Mouse (Mus musculus) embryo, embryonic 11.5 days (tissue): ENCODE results near the gene Prkd3.

Experiments
- DNase-seq: peaks from one replicate; pipeline ENCODE4 v3.0.0-alpha.2; 2012; ENCODE audit warnings: low read depth, low spot score

Prkd3 gene

DNA sequence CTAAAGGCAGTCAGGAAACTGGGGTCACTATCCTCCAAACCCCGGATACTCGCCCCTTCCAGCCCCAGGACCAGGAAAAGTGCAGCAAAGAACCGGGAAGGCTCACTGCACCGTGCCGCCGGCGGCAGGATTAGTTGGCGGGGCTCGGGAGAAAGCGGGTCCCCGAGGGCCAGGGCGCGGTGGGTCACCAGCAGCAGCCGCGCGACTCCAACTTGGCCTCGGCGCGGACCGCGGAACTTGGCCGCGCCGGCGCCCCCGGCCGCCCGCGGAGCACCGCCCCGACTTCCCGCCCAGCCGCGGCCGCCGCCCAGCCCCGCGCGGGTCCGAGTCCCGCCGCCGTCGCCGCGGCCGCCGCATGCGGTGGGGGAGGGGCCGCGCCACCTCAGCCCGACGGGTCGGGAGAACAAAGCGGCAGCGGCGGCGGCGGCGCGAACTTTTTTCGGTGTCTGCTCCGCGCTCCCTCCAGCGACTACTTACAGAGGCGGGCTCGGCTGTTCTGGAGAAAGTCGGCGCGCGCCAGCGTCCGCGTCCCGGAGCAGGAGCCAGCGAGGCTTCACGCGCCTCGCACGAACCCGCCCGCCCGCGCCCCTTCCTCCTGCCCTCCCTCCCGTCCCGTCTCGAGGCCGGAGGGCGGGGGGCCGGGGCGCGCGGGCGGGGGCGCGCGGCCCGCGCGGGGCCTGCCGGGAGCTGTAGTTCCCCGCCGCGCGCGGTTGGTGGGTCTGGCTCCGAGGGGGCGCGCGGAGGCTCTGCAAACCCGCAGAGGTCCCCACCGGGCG, at the start of gene Prkd3:
TSS of gene Prkd3 (minus strand) at position 609 of the 776 bp plus-strand sequence.
- peak; percentile 63 for DNase-seq

GRCm38 (mm10) chr17:79069766-79070480, 49.3 kb upstream of the Prkd3 start:
- DNase-seq: no peak

GRCm38 (mm10) chr17:79069019-79069418, 48.4 kb upstream of the Prkd3 start:
- no peak for DNase-seq

GRCm38 (mm10) chr17:79068581-79068980, 48.0 kb upstream of the Prkd3 start:
- no peak for DNase-seq

- DNase-seq: no peak
These were observed 43.6 kb upstream of the Prkd3 start for GRCm38 (mm10) chr17:79064250-79064649.

- no peak for DNase-seq
These were observed 39.6 kb upstream of the Prkd3 start for GRCm38 (mm10) chr17:79060221-79060620.

GRCm38 (mm10) chr17:79058271-79058670, 37.7 kb upstream of the Prkd3 start:
- DNase-seq: no peak

DNA sequence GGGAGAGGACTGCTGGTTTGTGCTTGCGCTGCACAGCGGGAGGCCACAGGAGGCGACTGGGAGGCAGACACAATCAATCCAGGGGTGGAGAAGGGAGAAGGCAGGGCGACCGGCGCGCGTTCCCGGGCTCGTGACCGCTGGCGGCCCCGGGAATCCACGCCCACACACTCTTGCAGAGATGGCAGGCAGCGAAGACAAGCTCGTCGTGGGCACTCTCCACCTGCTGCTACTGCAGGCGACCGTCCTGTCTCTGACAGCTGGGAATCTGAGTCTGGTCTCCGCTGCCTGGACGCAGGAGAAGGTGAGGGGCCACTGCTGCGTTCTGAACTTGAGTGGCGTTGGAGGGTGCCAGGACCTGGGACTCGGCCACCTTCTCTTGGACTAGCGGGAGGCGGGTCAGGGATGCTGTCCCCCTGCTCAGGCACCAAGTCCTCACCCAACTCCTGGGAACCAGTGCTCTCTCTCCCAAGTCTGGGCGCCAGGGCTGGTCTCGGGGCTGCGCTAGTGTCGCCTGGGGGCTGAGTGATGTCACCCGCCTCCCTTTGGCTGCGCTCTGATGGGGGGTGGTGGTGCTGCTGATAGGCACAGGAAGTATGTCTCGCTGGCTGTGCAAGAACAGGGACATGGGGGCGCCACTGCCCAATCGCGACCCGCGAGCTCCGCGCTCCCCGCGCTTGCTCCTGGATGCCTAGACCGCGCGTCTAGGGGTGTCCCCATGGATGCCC, 31.6 kb upstream of the Prkd3 start:
- DNase-seq: peak; percentile 31

DNA sequence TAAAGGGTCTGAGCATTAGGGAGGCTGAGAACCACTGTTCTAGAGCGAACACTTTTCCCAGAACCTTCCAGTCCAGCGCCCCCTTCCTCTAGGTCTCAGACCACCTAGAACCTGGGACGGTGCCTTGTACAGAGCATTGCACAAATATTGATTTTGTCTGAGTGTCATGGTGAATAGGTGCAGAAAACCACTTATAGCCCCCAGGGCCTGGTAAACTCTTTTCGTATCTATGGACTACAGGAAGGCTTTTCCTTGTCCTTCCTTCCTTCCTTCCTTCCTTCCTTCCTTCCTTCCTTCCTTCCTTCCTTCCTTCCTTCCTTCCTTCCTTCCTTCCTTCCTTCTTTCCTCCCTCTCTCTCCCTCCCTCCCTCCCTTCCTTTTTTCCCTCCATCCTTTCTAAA, 31.0 kb upstream of the Prkd3 start, which contains the start of gene Qpct:
TSS of gene Qpct (plus strand) at position 301 of the 400 bp plus-strand sequence.
- DNase-seq: no peak

GRCm38 (mm10) chr17:79043705-79044104, 23.1 kb upstream of the Prkd3 start:
- DNase-seq: no peak

GRCm38 (mm10) chr17:79039660-79040059, 19.0 kb upstream of the Prkd3 start:
- no peak for DNase-seq

- no peak for DNase-seq
These were observed 12.2 kb upstream of the Prkd3 start for GRCm38 (mm10) chr17:79032782-79033181.

DNA sequence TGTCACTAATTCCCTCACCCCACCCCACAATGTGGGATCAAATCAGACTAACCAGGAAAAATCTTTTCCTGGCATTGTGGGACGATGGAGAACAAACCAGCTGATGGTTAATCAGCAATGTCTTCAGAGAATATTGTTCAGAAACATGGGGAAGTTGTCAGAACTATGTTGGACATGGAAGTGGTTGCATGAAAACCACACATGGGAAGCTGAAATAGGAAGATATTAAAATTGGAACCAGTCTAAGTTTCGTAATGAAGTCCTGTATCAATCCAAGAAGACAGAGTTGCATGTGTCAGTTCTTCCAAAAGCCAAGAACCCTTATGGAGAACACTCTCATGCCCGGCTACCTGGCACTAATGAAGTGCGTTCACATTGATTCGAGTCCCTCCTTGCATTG, 11.0 kb upstream of the Prkd3 start:
- no peak for DNase-seq

DNA sequence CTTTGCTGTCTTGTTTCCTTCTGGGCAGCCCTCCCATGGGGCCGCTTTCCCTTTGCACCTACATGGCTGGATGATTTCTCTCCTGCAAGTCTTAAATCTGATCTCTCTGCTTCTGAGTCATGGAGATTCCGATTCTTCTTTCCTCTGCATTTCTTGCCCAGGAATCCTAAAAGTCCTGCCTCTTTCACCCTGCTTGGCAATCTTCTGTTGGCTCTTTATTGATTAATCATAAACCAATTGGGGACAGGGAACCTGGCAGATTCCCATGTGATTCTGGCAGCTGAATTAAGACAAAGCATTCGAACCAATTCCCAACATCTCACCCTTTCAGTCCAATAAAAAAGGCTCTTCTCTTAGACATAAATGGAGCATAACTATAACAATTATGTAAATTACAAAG, 8.6 kb upstream of the Prkd3 start:
- DNase-seq: no peak

- DNase-seq: no peak
These were observed 3.9 kb upstream of the Prkd3 start for GRCm38 (mm10) chr17:79024544-79024943.

- DNase-seq: no peak
These were observed 2.1 kb upstream of the Prkd3 start for GRCm38 (mm10) chr17:79022746-79023145.

DNA sequence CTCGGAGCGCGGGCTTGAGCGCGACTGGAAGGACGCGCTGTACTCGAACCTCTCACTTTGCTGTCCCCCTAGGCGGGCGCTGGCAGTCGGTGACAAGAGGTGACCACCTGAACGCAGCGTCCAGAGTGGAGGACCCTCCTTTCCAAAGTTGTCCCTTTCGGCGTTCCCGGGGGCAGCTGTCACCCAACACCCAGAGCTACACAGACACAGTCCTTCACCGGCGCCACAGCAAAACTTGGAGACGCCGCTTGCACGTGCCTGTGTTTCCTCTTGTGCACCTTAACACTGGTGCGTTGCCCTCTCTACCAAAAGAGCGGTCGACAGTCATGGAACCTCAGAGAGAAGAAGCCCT, 344 bp upstream of the Prkd3 start:
- no peak for DNase-seq

DNA sequence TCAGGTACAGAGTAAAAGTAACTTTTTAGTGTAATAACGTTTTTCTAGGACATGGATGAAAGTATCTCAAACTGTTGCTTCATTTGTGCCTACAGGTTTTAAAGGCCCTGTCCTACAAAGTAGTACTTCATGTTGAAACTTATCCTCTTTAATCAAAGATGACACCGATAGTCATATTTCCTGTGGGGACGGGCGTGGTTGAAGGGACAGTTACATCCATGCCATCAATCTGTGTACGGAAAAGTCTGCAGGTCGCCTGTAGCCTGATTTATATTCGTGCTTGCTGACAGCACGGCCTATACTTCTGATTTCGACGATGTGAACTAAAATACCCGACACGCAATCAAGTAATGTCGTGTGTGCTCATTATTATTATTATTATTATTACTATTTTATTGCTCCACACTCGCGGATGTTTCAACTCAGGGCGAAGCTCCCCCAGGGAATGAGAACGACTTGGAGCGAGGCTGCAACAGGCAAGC, 849 bp downstream of the Prkd3 start:
- DNase-seq: no peak

DNA sequence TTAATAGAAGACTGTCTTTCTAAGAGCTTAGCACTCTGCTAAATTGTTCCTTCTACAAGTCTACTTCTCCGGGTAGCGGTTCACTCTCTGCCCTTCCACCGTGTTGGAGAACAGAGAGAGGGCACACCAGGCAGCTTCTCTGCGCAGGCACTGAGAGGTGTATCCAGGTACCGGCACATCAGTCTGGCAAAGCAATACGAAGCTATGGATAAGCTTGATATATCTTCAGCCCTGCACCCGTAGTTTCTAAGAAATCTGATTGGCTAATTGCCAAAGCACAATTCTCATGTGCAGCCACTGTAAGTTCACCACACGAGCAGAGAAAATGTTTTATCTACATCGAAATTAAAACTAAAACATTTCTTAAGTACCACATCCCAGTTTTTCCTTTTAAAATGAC, 2.2 kb downstream of the Prkd3 start:
- DNase-seq: no peak

- no peak for DNase-seq
These were observed 4.8 kb downstream of the Prkd3 start for GRCm38 (mm10) chr17:79015831-79016230.

DNA sequence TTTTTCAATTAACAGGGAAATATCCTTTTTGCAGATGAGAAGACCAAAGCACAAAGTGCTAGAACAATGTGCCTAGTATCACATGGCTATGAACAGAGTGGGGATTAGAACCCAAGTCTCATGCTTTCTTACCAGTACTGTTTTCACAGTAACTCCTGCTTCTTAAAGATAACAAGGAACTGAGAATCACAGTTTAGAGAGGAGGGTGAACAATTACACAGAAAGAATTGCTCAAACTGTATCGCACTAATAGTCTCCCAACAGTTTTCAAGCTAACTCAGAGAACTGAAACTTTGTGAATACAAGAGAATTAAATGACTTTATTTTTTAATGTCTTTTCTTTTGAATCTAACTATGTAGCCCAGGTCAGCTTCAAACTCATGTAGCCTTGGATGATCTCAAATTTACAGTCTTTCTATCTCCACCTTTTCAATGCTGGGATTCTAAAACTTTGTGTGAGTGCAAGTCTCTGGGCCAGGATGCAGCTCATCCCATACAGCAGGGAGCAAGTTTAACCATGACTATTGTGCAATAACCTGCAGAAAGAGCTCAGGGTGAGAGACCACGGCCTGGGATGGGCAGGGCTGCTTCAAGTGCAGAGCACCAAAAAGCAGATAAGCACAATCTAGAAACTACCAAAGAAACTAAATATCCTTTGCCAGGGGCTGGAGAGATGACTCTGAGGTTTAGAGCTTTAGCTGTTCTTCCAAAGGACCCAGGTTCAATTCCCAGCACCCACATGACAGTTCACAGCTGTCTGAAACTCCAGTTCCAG, 5.5 kb downstream of the Prkd3 start:
- no peak for DNase-seq

GRCm38 (mm10) chr17:79013625-79014024, 7.0 kb downstream of the Prkd3 start:
- DNase-seq: no peak
